Mouse (Mus musculus): ENCODE measurements around the gene Csdc2. TPM values are rescaled to one million over a fixed set of nuclear protein-coding genes. Genes with fewer than 3 reads are reported as not detected.
"Not testable (repeated sequence)": the region's sequence is repeated elsewhere in the genome, so short reads cannot be mapped to it uniquely, and the experiment has no call there.

The Csdc2 gene
- total RNA-seq, 1 experiment, result 1.2 TPM

GRCm38 (mm10) chr15:81967821-81968220 is 31.3 kb downstream of the Csdc2 start:
- H3K9me3 ChIP-seq (ENCODE audit: control insufficient read depth, insufficient read depth, low read depth, low read length), result peaks cover 5% of the 10 kb centered on the region
- TF ChIP-seq ZC3H11A (IDR thresholded peaks at IDR 0.05; ENCODE audit: borderline replicate concordance, low read depth, low read length), result no peak
- no peak for TF ChIP-seq HCFC1 (IDR thresholded peaks at IDR 0.05; ENCODE audit: borderline replicate concordance, insufficient read depth, low read length)
- TF ChIP-seq ZNF384 (IDR thresholded peaks at IDR 0.05; ENCODE audit: low read depth, low read length), result no peak
- no peak for TF ChIP-seq MAFK (IDR thresholded peaks at IDR 0.05; ENCODE audit: insufficient read depth, low read depth, low read length)
- TF ChIP-seq CHD2 (IDR thresholded peaks at IDR 0.05; ENCODE audit: low read depth, low read length), result no peak
- no peaks in the 10 kb centered on the region for H3K36me3 ChIP-seq (ENCODE audit: control insufficient read depth, insufficient read depth, low read length, poor library complexity, severe bottlenecking)
- H3K27ac ChIP-seq (ENCODE audit: insufficient read depth, low read depth, low read length, poor library complexity, severe bottlenecking), result peak overlapping the region; percentile 95
- DNase-seq (ENCODE audit: low read depth, low spot score), result no peak
- H3K4me1 ChIP-seq (ENCODE audit: control insufficient read depth in 2 of 2, insufficient read depth in 2 of 2, low read length in 2 of 2, poor library complexity in 1 of 2), result peaks cover 4 to 13% of the 10 kb centered on the region in 2 experiments; a peak in 1 of 4 replicates
- no peak overlapping the region for H3K9ac ChIP-seq (ENCODE audit: insufficient read depth, low read depth, low read length, poor library complexity, severe bottlenecking)
- in situ Hi-C loops (cut with MboI; ENCODE audit: low sequenced_read_pairs in 2 of 2, unreplicated experiment in 2 of 2), result no loop called here
- H3K4me3 ChIP-seq (ENCODE audit: insufficient read depth in 1 of 2, low read depth in 1 of 2, low read length in 2 of 2, poor library complexity in 1 of 2, severe bottlenecking in 1 of 2), result no peak overlapping the region

DNA sequence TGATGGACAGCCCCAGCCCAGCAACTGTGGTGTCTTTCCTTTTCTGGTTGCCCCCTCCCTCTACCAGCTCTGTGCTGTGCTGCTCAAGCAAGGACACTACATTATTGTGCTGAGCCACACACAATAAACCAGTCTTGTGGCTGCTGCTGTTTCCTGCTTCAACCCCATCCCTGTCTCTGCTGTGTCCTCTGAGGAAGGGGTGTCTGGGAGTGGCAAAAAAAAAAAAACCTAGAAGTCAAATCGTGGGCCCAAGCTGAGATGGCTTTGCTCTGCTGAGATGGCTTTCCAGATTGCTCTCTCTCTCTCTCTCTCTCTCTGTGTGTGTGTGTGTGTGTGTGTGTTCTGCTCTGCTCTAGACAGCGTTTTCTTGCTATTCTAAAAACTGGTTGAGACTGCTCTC is 31.9 kb downstream of the Csdc2 start:
- H3K4me3 ChIP-seq (ENCODE audit: insufficient read depth in 1 of 2, low read depth in 1 of 2, low read length in 2 of 2, poor library complexity in 1 of 2, severe bottlenecking in 1 of 2), result no peak overlapping the region
- peak overlapping the region; percentile 13; the same call in 1 of the 2 replicates for H3K9ac ChIP-seq (ENCODE audit: insufficient read depth, low read depth, low read length, poor library complexity, severe bottlenecking)
- TF ChIP-seq CHD2 (IDR thresholded peaks at IDR 0.05; ENCODE audit: low read depth, low read length), result no peak
- no peak for TF ChIP-seq ZC3H11A (IDR thresholded peaks at IDR 0.05; ENCODE audit: borderline replicate concordance, low read depth, low read length)
- no peak for TF ChIP-seq ZNF384 (IDR thresholded peaks at IDR 0.05; ENCODE audit: low read depth, low read length)
- no peak for TF ChIP-seq HCFC1 (IDR thresholded peaks at IDR 0.05; ENCODE audit: borderline replicate concordance, insufficient read depth, low read length)
- no peak for TF ChIP-seq MAFK (IDR thresholded peaks at IDR 0.05; ENCODE audit: insufficient read depth, low read depth, low read length)
- no peak for DNase-seq (ENCODE audit: low read depth, low spot score)
- H3K9me3 ChIP-seq (ENCODE audit: control insufficient read depth, insufficient read depth, low read depth, low read length), result peaks cover 5% of the 10 kb centered on the region
- peaks cover 4 to 13% of the 10 kb centered on the region in 2 experiments; a peak in 1 of 4 replicates for H3K4me1 ChIP-seq (ENCODE audit: control insufficient read depth in 2 of 2, insufficient read depth in 2 of 2, low read length in 2 of 2, poor library complexity in 1 of 2)
- peak overlapping the region; percentile 95 for H3K27ac ChIP-seq (ENCODE audit: insufficient read depth, low read depth, low read length, poor library complexity, severe bottlenecking)
- in situ Hi-C loops (cut with MboI; ENCODE audit: low sequenced_read_pairs in 2 of 2, unreplicated experiment in 2 of 2), result no loop called here
- no peaks in the 10 kb centered on the region for H3K36me3 ChIP-seq (ENCODE audit: control insufficient read depth, insufficient read depth, low read length, poor library complexity, severe bottlenecking)

- H3K9ac ChIP-seq (ENCODE audit: insufficient read depth, low read depth, low read length, poor library complexity, severe bottlenecking), result peak overlapping the region; percentile 10; the same call in 1 of the 2 replicates
- H3K4me1 ChIP-seq (ENCODE audit: control insufficient read depth in 2 of 2, insufficient read depth in 2 of 2, low read length in 2 of 2, poor library complexity in 1 of 2), result peaks cover 4 to 13% of the 10 kb centered on the region in 2 experiments; a peak in 1 of 4 replicates
- in situ Hi-C loops (cut with MboI; ENCODE audit: low sequenced_read_pairs in 2 of 2, unreplicated experiment in 2 of 2), result no loop called here
- H3K9me3 ChIP-seq (ENCODE audit: control insufficient read depth, insufficient read depth, low read depth, low read length), result peaks cover 8% of the 10 kb centered on the region
- no peak overlapping the region for H3K4me3 ChIP-seq (ENCODE audit: insufficient read depth in 1 of 2, low read depth in 1 of 2, low read length in 2 of 2, poor library complexity in 1 of 2, severe bottlenecking in 1 of 2)
- no peaks in the 10 kb centered on the region for H3K36me3 ChIP-seq (ENCODE audit: control insufficient read depth, insufficient read depth, low read length, poor library complexity, severe bottlenecking)
- peak overlapping the region; percentile 95 for H3K27ac ChIP-seq (ENCODE audit: insufficient read depth, low read depth, low read length, poor library complexity, severe bottlenecking)
- no peak for TF ChIP-seq CHD2 (IDR thresholded peaks at IDR 0.05; ENCODE audit: low read depth, low read length)
- TF ChIP-seq ZNF384 (IDR thresholded peaks at IDR 0.05; ENCODE audit: low read depth, low read length), result no peak
- no peak for TF ChIP-seq MAFK (IDR thresholded peaks at IDR 0.05; ENCODE audit: insufficient read depth, low read depth, low read length)
- no peak for TF ChIP-seq ZC3H11A (IDR thresholded peaks at IDR 0.05; ENCODE audit: borderline replicate concordance, low read depth, low read length)
- TF ChIP-seq HCFC1 (IDR thresholded peaks at IDR 0.05; ENCODE audit: borderline replicate concordance, insufficient read depth, low read length), result no peak
- DNase-seq (ENCODE audit: low read depth, low spot score), result peak; percentile 69
These were observed 32.6 kb downstream of the Csdc2 start for GRCm38 (mm10) chr15:81969173-81969572.

GRCm38 (mm10) chr15:81969635-81970034 is 33.1 kb downstream of the Csdc2 start:
- Histone ChIP-seq H3K27ac (ENCODE audit: insufficient read depth, low read depth, low read length, poor library complexity, severe bottlenecking) (peak overlapping the region; percentile 90), H3K4me1 (ENCODE audit: control insufficient read depth in 2 of 2, insufficient read depth in 2 of 2, low read length in 2 of 2, poor library complexity in 1 of 2) (peaks cover 4 to 13% of the 10 kb centered on the region in 2 experiments; a peak in 1 of 4 replicates)
- in situ Hi-C loops (cut with MboI; ENCODE audit: low sequenced_read_pairs in 2 of 2, unreplicated experiment in 2 of 2); H3K9ac ChIP-seq (ENCODE audit: insufficient read depth, low read depth, low read length, poor library complexity, severe bottlenecking); H3K9me3 ChIP-seq (ENCODE audit: control insufficient read depth, insufficient read depth, low read depth, low read length); H3K4me3 ChIP-seq (ENCODE audit: insufficient read depth in 1 of 2, low read depth in 1 of 2, low read length in 2 of 2, poor library complexity in 1 of 2, severe bottlenecking in 1 of 2); H3K36me3 ChIP-seq (ENCODE audit: control insufficient read depth, insufficient read depth, low read length, poor library complexity, severe bottlenecking); DNase-seq (ENCODE audit: low read depth, low spot score): not testable (repeated sequence)

GRCm38 (mm10) chr15:81970498-81970897 is 33.9 kb downstream of the Csdc2 start:
- H3K27ac ChIP-seq (ENCODE audit: insufficient read depth, low read depth, low read length, poor library complexity, severe bottlenecking), result peak overlapping the region; percentile 90; the same call in 1 of the 2 replicates
- in situ Hi-C loops (cut with MboI; ENCODE audit: low sequenced_read_pairs in 2 of 2, unreplicated experiment in 2 of 2), result not testable (repeated sequence)

More at GRCm38 (mm10) chr15:81970498-81970897, 33.9 kb downstream of the Csdc2 start:
- DNase-seq (ENCODE audit: low read depth, low spot score); H3K36me3 ChIP-seq (ENCODE audit: control insufficient read depth, insufficient read depth, low read length, poor library complexity, severe bottlenecking); H3K4me3 ChIP-seq (ENCODE audit: insufficient read depth in 1 of 2, low read depth in 1 of 2, low read length in 2 of 2, poor library complexity in 1 of 2, severe bottlenecking in 1 of 2); H3K9ac ChIP-seq (ENCODE audit: insufficient read depth, low read depth, low read length, poor library complexity, severe bottlenecking); H3K9me3 ChIP-seq (ENCODE audit: control insufficient read depth, insufficient read depth, low read depth, low read length): not testable (repeated sequence)
- peaks cover 4 to 13% of the 10 kb centered on the region in 2 experiments; a peak in 1 of 4 replicates for H3K4me1 ChIP-seq (ENCODE audit: control insufficient read depth in 2 of 2, insufficient read depth in 2 of 2, low read length in 2 of 2, poor library complexity in 1 of 2)
